Mouse (Mus musculus) MEL (cell line): ENCODE data around the gene Bcl6b. TPM values are rescaled to one million over a fixed set of nuclear protein-coding genes. Genes with fewer than 3 reads are reported as not detected.

ENCODE experiments used
- DNase-seq: peaks from one replicate; pipeline ENCODE4 v3.0.0; 2011; ENCODE audit warnings: low read depth, low spot score
- H3K27ac ChIP-seq: 2 replicates; pipeline ENCODE4 v1.5.1; 2012; ENCODE audit warnings: low read depth, mild to moderate bottlenecking, control low read depth, low read length, moderate library complexity; ENCODE audit not compliant: control insufficient read depth
- H3K27me3 ChIP-seq, 2 experiments: fragments of 150-350 bp in 1 of 2; sonication (generic) in 1 of 2; 2 replicates each; pipeline ENCODE4 v1.6.1; 2012; ENCODE audit warnings: low read length in 2 of 2, mild to moderate bottlenecking in 2 of 2, improper control_type of control experiment in 1 of 2, moderate library complexity in 1 of 2; ENCODE audit not compliant: insufficient read depth in 2 of 2, control insufficient read depth in 1 of 2
- H3K36me3 ChIP-seq, 2 experiments: 2 replicates each; pipeline ENCODE4 v1.6.1; 2012 to 2014; ENCODE audit warnings: low read length in 2 of 2, improper control_type of control experiment in 1 of 2, inconsistent platforms in 1 of 2, mild to moderate bottlenecking in 1 of 2; ENCODE audit not compliant: insufficient read depth in 2 of 2, control insufficient read depth in 1 of 2
- H3K4me1 ChIP-seq, 2 experiments: fragments of 150-350 bp in 1 of 2; sonication (generic) in 1 of 2; 2 replicates each; pipeline ENCODE4 v1.6.1; 2012; ENCODE audit warnings: low read length in 2 of 2, improper control_type of control experiment in 1 of 2, mild to moderate bottlenecking in 1 of 2; ENCODE audit not compliant: insufficient read depth in 2 of 2, control insufficient read depth in 1 of 2
- H3K4me3 ChIP-seq, 2 experiments: fragments of 150-350 bp in 1 of 2; sonication (generic) in 1 of 2; 2 replicates each; pipeline ENCODE4 v1.5.1; 2012; ENCODE audit warnings: low read depth in 2 of 2, low read length in 2 of 2, mild to moderate bottlenecking in 2 of 2, moderate library complexity in 2 of 2, control low read depth in 1 of 2, improper control_type of control experiment in 1 of 2; ENCODE audit not compliant: control insufficient read depth in 1 of 2, insufficient read depth in 1 of 2
- H3K79me2 ChIP-seq: 2 replicates; pipeline ENCODE4 v1.6.1; 2012; ENCODE audit warnings: mild to moderate bottlenecking, low read length, moderate library complexity; ENCODE audit not compliant: control insufficient read depth, poor library complexity, insufficient read depth
- H3K9ac ChIP-seq: 2 replicates; pipeline ENCODE4 v1.6.1; 2012; ENCODE audit warnings: low read depth, mild to moderate bottlenecking, control low read depth, low read length, moderate library complexity; ENCODE audit not compliant: control insufficient read depth, poor library complexity, severe bottlenecking
- H3K9me3 ChIP-seq: fragments of 150-350 bp; sonication (generic); replicated peaks from 2 replicates; pipeline ENCODE4 v1.6.1; 2012; ENCODE audit warnings: mild to moderate bottlenecking, low read length, improper control_type of control experiment, moderate library complexity; ENCODE audit not compliant: insufficient read depth
- CTCF ChIP-seq, 3 experiments: IDR thresholded peaks in 2 of 3; conservative IDR thresholded peaks in 1 of 3; 2 replicates each; pipeline ENCODE4 v1.5.1; 2011 to 2012; ENCODE audit warnings: low read length in 3 of 3, low read depth in 2 of 3, mild to moderate bottlenecking in 2 of 3, improper control_type of control experiment in 1 of 3, inconsistent platforms in 1 of 3, mixed read lengths in 1 of 3, moderate library complexity in 1 of 3; ENCODE audit not compliant: control insufficient read depth in 1 of 3, insufficient read depth in 1 of 3, poor library complexity in 1 of 3, severe bottlenecking in 1 of 3
- GABPA ChIP-seq: IDR thresholded peaks from 2 replicates; pipeline ENCODE4 v1.6.1; 2012; ENCODE audit warnings: low read depth, mild to moderate bottlenecking, inconsistent platforms, low read length, improper control_type of control experiment, moderate library complexity
- GATA1 ChIP-seq: IDR thresholded peaks from 2 replicates; pipeline ENCODE4 v1.6.1; 2011; ENCODE audit warnings: low read depth, low read length, improper control_type of control experiment
- HCFC1 ChIP-seq: IDR thresholded peaks from 2 replicates; pipeline ENCODE4 v1.6.1; 2012; ENCODE audit warnings: low read depth, mild to moderate bottlenecking, inconsistent platforms, low read length, improper control_type of control experiment, moderate library complexity
- MEF2A ChIP-seq: IDR thresholded peaks from 2 replicates; pipeline ENCODE4 v1.6.1; 2014; ENCODE audit warnings: low read depth, mild to moderate bottlenecking, inconsistent platforms, low read length, improper control_type of control experiment; ENCODE audit not compliant: poor library complexity, insufficient replicate concordance, severe bottlenecking; ENCODE audit errors: extremely low read depth
- MXI1 ChIP-seq: IDR thresholded peaks from 2 replicates; pipeline ENCODE4 v1.6.1; 2011; ENCODE audit warnings: mild to moderate bottlenecking, low read depth, low read length, improper control_type of control experiment
- NELFE ChIP-seq: IDR thresholded peaks from 2 replicates; pipeline ENCODE4 v1.6.1; 2011; ENCODE audit warnings: low read depth, low read length, improper control_type of control experiment
- POLR2A ChIP-seq, 2 experiments: IDR thresholded peaks; 2 replicates each; pipeline ENCODE4 v1.6.1; 2011 to 2012; ENCODE audit warnings: low read length in 2 of 2, mild to moderate bottlenecking in 2 of 2, control low read depth in 1 of 2, improper control_type of control experiment in 1 of 2, low read depth in 1 of 2, moderate library complexity in 1 of 2; ENCODE audit not compliant: control insufficient read depth in 1 of 2, insufficient read depth in 1 of 2, poor library complexity in 1 of 2
- POLR2AphosphoS5 ChIP-seq: IDR thresholded peaks from 2 replicates; pipeline ENCODE4 v1.6.1; 2012; ENCODE audit warnings: low read depth, borderline replicate concordance, mild to moderate bottlenecking, inconsistent platforms, low read length, moderate library complexity, mixed read lengths
- RAD21 ChIP-seq: IDR thresholded peaks from 2 replicates; pipeline ENCODE4 v1.6.1; 2011; ENCODE audit warnings: mild to moderate bottlenecking, low read depth, low read length, improper control_type of control experiment
- RCOR1 ChIP-seq: IDR thresholded peaks from 2 replicates; pipeline ENCODE4 v1.6.1; 2012; ENCODE audit warnings: low read depth, mild to moderate bottlenecking, inconsistent platforms, low read length, improper control_type of control experiment
- SIN3A ChIP-seq: IDR thresholded peaks from 2 replicates; pipeline ENCODE4 v1.6.1; 2012; ENCODE audit warnings: low read length, improper control_type of control experiment, inconsistent platforms
- TCF12 ChIP-seq: IDR thresholded peaks from 2 replicates; pipeline ENCODE4 v1.6.1; 2014; ENCODE audit warnings: low read depth, mild to moderate bottlenecking, inconsistent platforms, low read length, improper control_type of control experiment, moderate library complexity
- ZC3H11A ChIP-seq: IDR thresholded peaks from 2 replicates; pipeline ENCODE4 v1.6.1; 2012; ENCODE audit warnings: low read depth, mild to moderate bottlenecking, inconsistent platforms, low read length, improper control_type of control experiment
- polyA plus RNA-seq, 2 experiments: library from polyadenylated mRNA; stranded (reverse) in 1 of 2; unstranded in 1 of 2; fragments of >175 nt in 1 of 2; fragments of >200 nt in 1 of 2; gene quantifications; 2 replicates each; pipeline versions ENCODE4 v1.2.1 to v1.2.4; 2012; ENCODE audit warnings: low replicate concordance in 2 of 2, low read depth in 1 of 2; ENCODE audit not compliant: insufficient read length in 2 of 2, insufficient read depth in 1 of 2, missing spikeins in 1 of 2
- total RNA-seq: library from RNA; depleted of rRNA; stranded (reverse); fragments of 300-350 nt; gene quantifications from 2 replicates; pipeline ENCODE4 v1.2.3, GENCODE M21; 2012

Bcl6b gene
- total and polyA plus RNA-seq, 3 experiments: not detected

- no peak overlapping the region for H3K4me3 ChIP-seq
- no peak overlapping the region for H3K27ac ChIP-seq
- no peaks in the 10 kb centered on the region for H3K79me2 ChIP-seq
- peaks cover 9 to 23% of the 10 kb centered on the region in 2 experiments for H3K27me3 ChIP-seq
- peak; percentile 58 for DNase-seq
- H3K9ac ChIP-seq: no peak overlapping the region
- no peaks in the 10 kb centered on the region for H3K36me3 ChIP-seq
- TF ChIP-seq MEF2A (no peak), GATA1 (0 out of 2 replicates have a peak, but pooled peaks have one; percentile 12)
- H3K4me1 ChIP-seq: 0 out of 4 replicates have a peak, but pooled peaks cover 0 to 2% of the 10 kb centered on the region in 2 experiments
- H3K9me3 ChIP-seq: no peaks in the 10 kb centered on the region
Observed at GRCm38 (mm10) chr11:70265252-70265651, 35.7 kb upstream of the Bcl6b start.

DNA sequence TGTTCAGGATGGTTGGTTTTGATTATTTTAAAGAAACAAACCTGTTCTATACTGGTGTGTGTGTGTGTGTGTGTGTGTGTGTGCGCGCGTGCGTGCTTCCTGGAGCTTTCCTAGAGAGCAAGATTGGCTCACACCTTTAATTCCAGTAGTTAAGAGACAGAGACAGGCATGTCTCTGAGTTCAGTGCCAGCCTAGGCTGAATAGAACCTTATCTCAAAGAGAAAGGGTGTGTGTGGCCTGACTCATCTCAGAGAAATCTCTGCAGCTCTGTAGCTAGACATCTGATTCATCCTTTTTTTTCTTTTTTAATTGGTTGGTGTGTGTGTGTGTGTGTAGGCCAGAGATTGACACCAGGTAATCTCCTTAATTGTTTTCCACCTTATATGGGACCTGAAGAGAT lies 29.4 kb upstream of the Bcl6b start:
- no peak overlapping the region for H3K4me3 ChIP-seq
- no peaks in the 10 kb centered on the region for H3K79me2 ChIP-seq
- no peaks in the 10 kb centered on the region for H3K4me1 ChIP-seq
- H3K9me3 ChIP-seq: no peaks in the 10 kb centered on the region
- DNase-seq: no peak
- TF ChIP-seq TCF12 (no peak), POLR2AphosphoS5 (no peak), SIN3A (no peak), RAD21 (no peak), POLR2A (IDR thresholded peaks at IDR 0.05; ENCODE audit: control insufficient read depth in 1 of 2, insufficient read depth in 1 of 2, low read depth in 1 of 2, low read length in 2 of 2, poor library complexity in 1 of 2) (no peak), GABPA (no peak), RCOR1 (peak; percentile 64; the same call in 1 of the 2 replicates), GATA1 (peak; percentile 19; the same call in 1 of the 2 replicates), NELFE (no peak), HCFC1 (no peak)
- no peaks in the 10 kb centered on the region for H3K36me3 ChIP-seq
- H3K27ac ChIP-seq: no peak overlapping the region
- peaks cover 11 to 24% of the 10 kb centered on the region in 2 experiments for H3K27me3 ChIP-seq
- no peak overlapping the region for H3K9ac ChIP-seq

DNA sequence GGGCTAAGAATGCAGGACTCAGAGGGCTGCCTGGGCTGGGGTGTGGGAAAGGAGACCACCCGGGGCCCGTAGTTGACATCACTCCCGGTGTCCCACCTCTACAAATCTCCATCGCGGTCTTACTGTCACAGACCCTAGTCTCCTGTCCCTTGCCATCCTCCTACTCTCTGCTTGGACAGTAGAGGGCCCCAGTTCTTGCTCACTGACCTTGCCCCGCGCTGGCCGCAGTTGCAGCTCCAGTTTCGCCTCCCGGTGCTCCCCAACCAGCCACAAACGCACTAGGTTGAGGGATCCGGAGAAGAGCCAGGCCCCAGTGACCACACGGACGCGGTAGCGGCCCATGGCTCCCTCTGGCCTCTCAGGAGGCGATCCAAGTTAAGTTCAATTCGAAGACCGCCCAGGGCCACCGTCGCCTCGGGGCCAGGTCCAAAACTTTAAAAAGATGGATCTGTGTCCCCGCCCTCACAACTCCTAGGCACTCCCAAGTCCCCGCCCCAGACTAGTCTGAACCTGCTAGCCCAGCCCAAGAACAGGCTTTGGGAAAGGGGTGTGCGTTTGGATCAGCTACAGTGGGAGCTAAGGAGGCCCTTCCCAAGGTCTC lies 25.4 kb upstream of the Bcl6b start, which contains the start of gene Alox12:
Gene Alox12 (minus strand): TSS at position 423 of the 601 bp plus-strand sequence.
- no peak within 1 kb of the TSS for H3K4me3 ChIP-seq
- H3K27ac ChIP-seq: no peak within 1 kb of the TSS
- TF ChIP-seq GABPA (no peak), MEF2A (no peak), RAD21 (no peak), CTCF (IDR thresholded peaks at IDR 0.05 in 2 of 3, conservative IDR thresholded peaks at IDR 0.05 in 1 of 3; ENCODE audit: control insufficient read depth in 1 of 3, insufficient read depth in 1 of 3, low read depth in 2 of 3, low read length in 3 of 3, poor library complexity in 1 of 3, severe bottlenecking in 1 of 3) (0 out of 6 replicates have a peak, but pooled peaks of 1 of the 3 experiments have one; percentile 4), ZC3H11A (no peak), MXI1 (no peak)
- DNase-seq: no peak
- H3K27me3 ChIP-seq: peaks cover 9 to 11% of the 10 kb centered on the region in 2 experiments
- no peak within 1 kb of the TSS for H3K9ac ChIP-seq
- H3K79me2 ChIP-seq: no peaks in the 10 kb centered on the region
- no peaks in the 10 kb centered on the region for H3K36me3 ChIP-seq
- no peaks in the 10 kb centered on the region for H3K4me1 ChIP-seq
- H3K9me3 ChIP-seq: no peaks in the 10 kb centered on the region
